Mouse (Mus musculus): ENCODE results near the gene Mutyh.

Mutyh gene

GRCm38 (mm10) chr4:116807197-116808129, at the start of gene Mutyh, which contains the start of gene Toe1:
TSS of gene Mutyh (plus strand) at chr4:116807723.
TSS of gene Toe1 (minus strand) at chr4:116807640.
- in situ Hi-C loops (cut with MboI; ENCODE audit: unreplicated experiment in 2 of 2), result no loop called here

GRCm38 (mm10) chr4:116761914-116762313, 45.6 kb upstream of the Mutyh start:
- in situ Hi-C loops (cut with MboI; ENCODE audit: unreplicated experiment in 2 of 2), result no loop called here

- in situ Hi-C loops (cut with MboI; ENCODE audit: unreplicated experiment in 2 of 2), result no loop called here
Measured at GRCm38 (mm10) chr4:116764001-116764400, 43.5 kb upstream of the Mutyh start.

GRCm38 (mm10) chr4:116768510-116768909, 39.0 kb upstream of the Mutyh start:
- in situ Hi-C loops (cut with MboI; ENCODE audit: unreplicated experiment in 2 of 2), result no loop called here

GRCm38 (mm10) chr4:116769060-116769459, 38.5 kb upstream of the Mutyh start:
- in situ Hi-C loops (cut with MboI; ENCODE audit: unreplicated experiment in 2 of 2), result no loop called here

- in situ Hi-C loops (cut with MboI; ENCODE audit: unreplicated experiment in 2 of 2), result no loop called here
Measured at GRCm38 (mm10) chr4:116776391-116776790, 31.1 kb upstream of the Mutyh start.

GRCm38 (mm10) chr4:116777079-116777478, 30.4 kb upstream of the Mutyh start:
- in situ Hi-C loops (cut with MboI; ENCODE audit: unreplicated experiment in 2 of 2), result no loop called here

GRCm38 (mm10) chr4:116780541-116780940, 27.0 kb upstream of the Mutyh start:
- in situ Hi-C loops (cut with MboI; ENCODE audit: unreplicated experiment in 2 of 2), result loop anchor here (10.0 kb wide), 2 partner anchors 136 to 646 kb away; no protein-coding TSS in a partner anchor

GRCm38 (mm10) chr4:116781366-116781765, 26.2 kb upstream of the Mutyh start:
- in situ Hi-C loops (cut with MboI; ENCODE audit: unreplicated experiment in 2 of 2), result loop anchor here (10.0 kb wide), 2 partner anchors 137 to 647 kb away; no protein-coding TSS in a partner anchor

- in situ Hi-C loops (cut with MboI; ENCODE audit: unreplicated experiment in 2 of 2), result loop anchor here (10.0 kb wide), 2 partner anchors 137 to 647 kb away; no protein-coding TSS in a partner anchor
Measured at GRCm38 (mm10) chr4:116782171-116782570, 25.4 kb upstream of the Mutyh start.

- in situ Hi-C loops (cut with MboI; ENCODE audit: unreplicated experiment in 2 of 2), result loop anchor here (5.0 to 10.0 kb wide), 5 partner anchors 69 to 652 kb away; partner anchors contain the start of genes 1700042G07Rik (in 2 of the 2) and Gm49337 (in 2 of the 2)
Measured at GRCm38 (mm10) chr4:116786587-116786986, 20.9 kb upstream of the Mutyh start.

GRCm38 (mm10) chr4:116787985-116788760, 19.4 kb upstream of the Mutyh start:
- in situ Hi-C loops (cut with MboI; ENCODE audit: unreplicated experiment in 2 of 2), result loop anchor here (5.0 to 10.0 kb wide), 5 partner anchors 71 to 653 kb away; partner anchors contain the start of genes 1700042G07Rik (in 2 of the 2) and Gm49337 (in 2 of the 2)

- in situ Hi-C loops (cut with MboI; ENCODE audit: unreplicated experiment in 2 of 2), result loop anchor here (5.0 to 10.0 kb wide), 5 partner anchors 72 to 654 kb away; partner anchors contain the start of genes 1700042G07Rik (in 2 of the 2) and Gm49337 (in 2 of the 2)
Measured at GRCm38 (mm10) chr4:116788956-116789355, 18.6 kb upstream of the Mutyh start.

GRCm38 (mm10) chr4:116792453-116792852, 15.1 kb upstream of the Mutyh start:
- in situ Hi-C loops (cut with MboI; ENCODE audit: unreplicated experiment in 2 of 2), result no loop called here

GRCm38 (mm10) chr4:116794273-116794672, 13.2 kb upstream of the Mutyh start:
- in situ Hi-C loops (cut with MboI; ENCODE audit: unreplicated experiment in 2 of 2), result no loop called here

GRCm38 (mm10) chr4:116796442-116797110, 10.9 kb upstream of the Mutyh start:
- in situ Hi-C loops (cut with MboI; ENCODE audit: unreplicated experiment in 2 of 2), result no loop called here

- in situ Hi-C loops (cut with MboI; ENCODE audit: unreplicated experiment in 2 of 2), result no loop called here
Measured at GRCm38 (mm10) chr4:116799901-116800300, 7.6 kb upstream of the Mutyh start.

GRCm38 (mm10) chr4:116811012-116811411, 3.5 kb downstream of the Mutyh start:
- in situ Hi-C loops (cut with MboI; ENCODE audit: unreplicated experiment in 2 of 2), result no loop called here

GRCm38 (mm10) chr4:116815276-116815675, 7.8 kb downstream of the Mutyh start:
- in situ Hi-C loops (cut with MboI; ENCODE audit: unreplicated experiment in 2 of 2), result no loop called here

GRCm38 (mm10) chr4:116817486-116817885, 10.0 kb downstream of the Mutyh start:
- in situ Hi-C loops (cut with MboI; ENCODE audit: unreplicated experiment in 2 of 2), result no loop called here

All from v-Abl transformed pro-B cells (cell line).